Mouse (Mus musculus): ENCODE data around the gene Dennd1a.
A peak's percentile ranks its signal among the peaks of the same experiment; 100 is the strongest.

- peak; percentile 60; the same call in 1 of the 2 replicates for TF ChIP-seq POLR2A (IDR thresholded peaks at IDR 0.05; ENCODE audit: extremely low read depth, insufficient read depth, low read length)
- TF ChIP-seq CTCF (IDR thresholded peaks at IDR 0.05; ENCODE audit: low read depth, low read length), result no peak
Observed at GRCm38 (mm10) chr2:38286733-38287551, at the start of gene Dennd1a.

Data from liver, adult 2 months (tissue).